Mouse (Mus musculus) spleen, adult 2 months (tissue): ENCODE results near the gene Casc4. TPM values are rescaled to one million over a fixed set of nuclear protein-coding genes. Genes with fewer than 3 reads are reported as not detected.
"Not testable (repeated sequence)": the region's sequence is repeated elsewhere in the genome, so short reads cannot be mapped to it uniquely, and the experiment has no call there.

ENCODE experiments used
- DNase-seq, 2 experiments: peaks; one replicate each; pipeline versions ENCODE4 v3.0.0 to v3.0.0-alpha.2; 2012 to 2021; ENCODE audit warnings: low spot score in 2 of 2, low read depth in 1 of 2
- H3K27ac ChIP-seq: fragments of 200-500 bp; 2 replicates; pipeline ENCODE4 v1.5.1; 2012; ENCODE audit warnings: low read length, inconsistent platforms; ENCODE audit not compliant: insufficient read depth
- H3K27me3 ChIP-seq: fragments of 200-500 bp; 2 replicates; pipeline ENCODE4 v1.6.1; 2012; ENCODE audit warnings: mild to moderate bottlenecking, moderate library complexity, low read length, inconsistent platforms; ENCODE audit not compliant: control insufficient read depth, insufficient read depth
- H3K36me3 ChIP-seq: fragments of 200-500 bp; 2 replicates; pipeline ENCODE4 v1.6.1; 2012; ENCODE audit warnings: mild to moderate bottlenecking, low read length, inconsistent platforms; ENCODE audit not compliant: control insufficient read depth, insufficient read depth
- H3K4me1 ChIP-seq: fragments of 200-500 bp; 2 replicates; pipeline ENCODE4 v1.6.1; 2011; ENCODE audit warnings: inconsistent platforms; ENCODE audit not compliant: control insufficient read depth, insufficient read depth, insufficient read length
- H3K4me3 ChIP-seq: fragments of 200-500 bp; 2 replicates; pipeline ENCODE4 v1.5.1; 2011; ENCODE audit warnings: mild to moderate bottlenecking, inconsistent platforms; ENCODE audit not compliant: insufficient read depth, insufficient read length; ENCODE audit errors: extremely low read depth
- CTCF ChIP-seq: fragments of 200-500 bp; IDR thresholded peaks from 2 replicates; pipeline ENCODE4 v1.5.1; 2011; ENCODE audit warnings: mild to moderate bottlenecking, inconsistent platforms; ENCODE audit not compliant: insufficient read depth, insufficient read length, insufficient replicate concordance; ENCODE audit errors: extremely low read depth
- POLR2A ChIP-seq: fragments of 200-500 bp; IDR thresholded peaks from 2 replicates; pipeline ENCODE4 v1.6.1; 2011; ENCODE audit warnings: low read depth, low read length, inconsistent platforms
- WGBS: fragments of 180-500 bp; shearing (Covaris S2); methylation state at CpG from one replicate; pipeline ENCODE4 v1.1.7; 2018; 5-methylcytosine and 5-hydroxymethylcytosine counted together
- polyA plus RNA-seq: library from polyadenylated mRNA; depleted of rRNA; stranded (reverse); fragments of >200 nt; gene quantifications from 2 replicates; pipeline ENCODE4 v1.2.3, GENCODE M21; 2012

Casc4 gene
- polyA plus RNA-seq, 1 experiment = 1.6 TPM

DNA sequence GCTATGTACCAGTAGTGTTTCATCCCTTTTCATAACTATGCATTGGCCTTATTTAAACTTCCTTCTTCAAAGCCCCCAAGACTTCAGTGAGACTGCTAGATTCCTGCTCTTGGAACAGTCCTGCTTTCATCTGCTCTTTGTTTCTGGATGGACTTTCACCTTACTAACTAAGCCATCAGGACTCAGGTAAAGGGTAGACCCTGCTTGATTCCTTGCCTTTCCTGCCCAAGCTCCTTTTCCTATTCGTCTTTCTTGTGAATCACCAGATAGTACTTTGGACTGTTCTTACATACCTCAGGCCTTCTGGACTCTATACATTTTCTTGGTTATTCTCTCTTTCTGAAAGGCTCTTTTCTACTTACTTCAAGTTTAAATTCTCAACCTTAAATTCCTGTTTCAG, 30.1 kb downstream of the Casc4 start:
- Histone ChIP-seq H3K27ac (no peak overlapping the region), H3K4me1 (no peaks in the 10 kb centered on the region), H3K4me3 (no peak overlapping the region), H3K36me3 (0 out of 2 replicates have a peak, but pooled peaks cover under 1% of the 10 kb centered on the region), H3K27me3 (no peaks in the 10 kb centered on the region)
- WGBS = 94% methylated on average over 1 of the region's 1 CpGs
- no peak for TF ChIP-seq POLR2A
- TF ChIP-seq CTCF = no peak
- no peak for DNase-seq

- H3K4me1 ChIP-seq = no peaks in the 10 kb centered on the region
- no peak overlapping the region for H3K4me3 ChIP-seq
- TF ChIP-seq CTCF (no peak), POLR2A (no peak)
- no peak overlapping the region for H3K27ac ChIP-seq
- no peak for DNase-seq
- H3K27me3 ChIP-seq = no peaks in the 10 kb centered on the region
- 92% methylated on average over 3 of the region's 3 CpGs for WGBS
- peaks cover 4% of the 10 kb centered on the region; the same call in 1 of the 2 replicates for H3K36me3 ChIP-seq
Measured at GRCm38 (mm10) chr2:121909975-121910374, 43.2 kb downstream of the Casc4 start.

DNA sequence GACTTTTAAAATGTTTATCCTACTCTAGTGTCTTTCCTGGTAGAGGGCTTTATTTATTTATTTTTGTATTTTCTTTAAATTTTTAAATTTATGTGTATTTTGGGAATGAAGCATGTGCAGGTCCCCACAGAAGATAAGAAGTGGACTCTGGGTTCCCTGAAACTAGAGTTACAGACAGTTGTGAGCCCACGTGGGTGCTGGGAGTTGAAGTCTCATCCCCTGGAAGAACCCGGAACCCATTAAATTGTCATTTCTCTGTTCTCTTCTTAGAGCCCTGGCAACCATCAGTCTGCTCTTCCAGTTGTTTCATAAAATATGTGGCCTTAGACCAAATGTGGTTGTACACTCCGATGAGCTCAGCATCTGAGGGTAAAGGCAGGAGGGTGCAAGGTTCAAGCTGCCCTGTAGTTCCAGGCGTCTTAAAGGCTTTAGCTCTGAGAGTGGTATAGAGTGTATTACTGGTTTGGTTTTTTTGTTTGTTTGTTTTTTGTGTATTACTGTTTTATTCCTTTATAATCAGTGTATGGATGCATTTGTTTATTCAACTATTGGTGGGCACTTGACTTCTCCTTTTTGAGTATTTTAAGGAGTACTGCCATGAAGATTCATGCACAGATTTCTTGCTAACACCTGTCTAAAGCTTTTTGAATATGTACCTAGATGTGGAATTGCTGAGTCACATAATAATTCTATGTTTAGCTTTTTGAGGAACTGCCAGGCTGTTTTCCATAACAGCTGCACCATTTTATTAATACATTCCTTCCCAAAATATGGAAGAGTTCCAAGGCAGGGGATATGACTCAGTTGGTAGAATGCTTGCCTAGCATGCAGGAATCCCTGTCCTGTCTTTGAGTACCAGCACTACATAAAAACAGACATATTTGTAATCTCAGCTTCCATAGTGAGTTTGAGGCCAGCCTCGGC, 49.5 kb downstream of the Casc4 start:
- peaks cover 3% of the 10 kb centered on the region; the same call in 1 of the 2 replicates for H3K36me3 ChIP-seq
- WGBS = 92% methylated on average over 5 of the region's 5 CpGs
- no peak overlapping the region for H3K27ac ChIP-seq
- H3K27me3 ChIP-seq = no peaks in the 10 kb centered on the region
- no peak for DNase-seq
- H3K4me3 ChIP-seq = no peak overlapping the region
- TF ChIP-seq CTCF = no peak
- no peak for TF ChIP-seq POLR2A
- H3K4me1 ChIP-seq = no peaks in the 10 kb centered on the region

- not testable (repeated sequence) for H3K36me3 ChIP-seq, H3K4me1 ChIP-seq, H3K27ac ChIP-seq, DNase-seq, H3K4me3 ChIP-seq, H3K27me3 ChIP-seq
- 88% methylated on average over 2 of the region's 2 CpGs for WGBS
Measured at GRCm38 (mm10) chr2:121937624-121938023, 70.9 kb downstream of the Casc4 start.

DNA sequence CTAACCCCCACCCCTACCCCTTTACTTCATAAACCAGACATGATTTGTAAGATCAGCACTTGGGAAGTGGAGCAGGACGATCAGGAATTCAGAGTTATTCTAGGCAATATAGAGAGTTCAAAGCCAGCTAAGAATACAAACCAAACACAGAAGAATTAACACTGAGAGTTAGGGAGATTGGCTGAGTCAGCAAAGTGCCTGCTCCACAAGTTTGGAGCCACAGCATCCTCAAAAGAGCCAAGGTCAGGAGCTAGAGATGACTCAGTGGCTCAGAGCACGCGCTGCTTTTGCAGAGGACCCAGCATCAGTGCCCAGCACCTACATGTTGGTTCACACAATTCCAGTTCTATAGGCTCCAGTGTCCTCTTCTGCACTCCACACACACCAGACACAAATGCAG, 76.6 kb downstream of the Casc4 start:
- WGBS = 90% methylated on average over 3 of the region's 3 CpGs
- H3K36me3 ChIP-seq = no peaks in the 10 kb centered on the region
- no peak overlapping the region for H3K27ac ChIP-seq
- no peak overlapping the region for H3K4me3 ChIP-seq
- H3K4me1 ChIP-seq = no peaks in the 10 kb centered on the region
- no peaks in the 10 kb centered on the region for H3K27me3 ChIP-seq
- TF ChIP-seq POLR2A (no peak), CTCF (no peak)
- no peak for DNase-seq

DNA sequence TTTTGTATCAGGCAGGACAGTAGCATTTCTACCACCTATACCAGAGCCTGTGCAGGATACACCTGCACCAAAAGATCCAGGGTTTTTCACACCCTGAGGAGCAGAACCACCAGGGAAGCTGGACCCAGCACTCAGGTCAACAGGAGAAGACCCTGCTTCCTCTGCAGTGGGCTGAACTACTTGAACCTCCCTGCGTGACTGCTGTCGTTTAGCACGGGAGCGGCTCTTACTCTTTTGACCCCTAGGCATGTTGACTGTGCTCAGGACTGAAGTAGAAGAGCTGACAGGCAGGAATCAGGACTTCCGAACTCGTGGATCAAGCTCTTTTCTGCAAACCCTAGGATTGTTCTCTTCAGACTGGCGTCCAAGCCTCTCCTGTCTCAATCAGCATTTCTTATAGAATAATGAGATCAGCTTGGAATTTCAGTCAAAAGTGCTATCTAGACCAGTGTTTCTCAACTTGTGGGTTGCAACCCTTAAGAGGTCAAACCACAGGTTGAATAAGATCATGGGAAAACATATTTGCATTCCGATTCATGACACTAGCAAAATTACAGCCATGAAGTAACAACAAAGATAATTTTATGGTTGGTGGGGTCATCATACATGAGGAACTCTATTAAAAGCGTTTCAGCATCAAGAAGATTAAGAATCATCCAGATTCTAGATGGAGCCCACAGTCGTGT, 88.3 kb downstream of the Casc4 start:
- no peak for TF ChIP-seq CTCF
- TF ChIP-seq POLR2A = no peak
- Histone ChIP-seq H3K27me3 (no peaks in the 10 kb centered on the region), H3K36me3 (no peaks in the 10 kb centered on the region), H3K4me3 (peak overlapping the region; percentile 98), H3K27ac (no peak overlapping the region; the same call in 1 of the 2 replicates), H3K4me1 (no peaks in the 10 kb centered on the region)
- DNase-seq = no peak
- WGBS = 25% methylated on average over 10 of the region's 10 CpGs

- under 1% methylated on average over 48 of the region's 48 CpGs for WGBS
- Histone ChIP-seq H3K27me3 (no peaks in the 10 kb centered on the region), H3K36me3 (no peaks in the 10 kb centered on the region; the same call in 1 of the 2 replicates), H3K4me1 (no peaks in the 10 kb centered on the region), H3K4me3 (peak within 1 kb of the TSS; percentile 98), H3K27ac (peak within 1 kb of the TSS; percentile 88)
- TF ChIP-seq CTCF (no peak), POLR2A (peak; percentile 24)
- DNase-seq = peak; percentile 82 to 95
Measured at GRCm38 (mm10) chr2:121955765-121956223, 89.0 kb downstream of the Casc4 start, which contains the start of the genes Ctdspl2 and Mageb3. TSS of gene Ctdspl2 (plus strand) at chr2:121956001. TSS of gene Mageb3 (minus strand) at chr2:121956092.
